Mouse (Mus musculus): ENCODE data around the gene 2310011J03Rik.

GRCm38 (mm10) chr10:80273847-80274246, 46.5 kb downstream of the 2310011J03Rik start:
- TF ChIP-seq POLR2A (IDR thresholded peaks at IDR 0.05; ENCODE audit: insufficient read depth, low read depth, low read length) (no peak), CTCF (IDR thresholded peaks at IDR 0.05) (no peak)
